Mouse (Mus musculus): ENCODE measurements around the gene Thumpd2. TPM values are rescaled to one million over a fixed set of nuclear protein-coding genes. Genes with fewer than 3 reads are reported as not detected.

Gene Thumpd2
- total and polyA plus RNA-seq, 3 experiments = 1.5 to 13.7 (median 8.4) TPM

DNA sequence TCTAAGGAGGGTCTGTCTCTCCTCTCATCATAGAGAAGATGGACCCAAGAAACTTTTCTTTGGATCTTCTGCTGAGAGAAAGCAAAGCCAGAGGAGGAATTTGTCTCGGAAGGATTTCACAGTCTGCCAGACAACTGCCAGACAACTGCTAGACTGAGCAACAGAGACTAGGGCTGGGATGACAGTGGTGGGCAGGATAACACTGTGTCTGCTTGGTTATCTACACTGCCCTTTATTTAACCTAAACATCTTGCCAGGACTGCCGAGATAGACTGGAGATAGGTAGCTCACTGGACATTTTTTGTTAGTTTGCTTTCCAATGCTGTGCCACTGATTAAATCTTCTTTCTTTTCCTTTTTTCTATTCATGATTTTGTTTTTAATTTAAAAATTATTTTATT is 23.2 kb downstream of the Thumpd2 start:
- ATAC-seq (ENCODE audit: extremely low read depth, insufficient number of reproducible peaks, low FRiP score, poor library complexity, severe bottlenecking) = no peak
- peaks cover 10% of the 10 kb centered on the region for H3K4me1 ChIP-seq (ENCODE audit: insufficient read depth, low read depth, low read length)
- H3K27me3 ChIP-seq (ENCODE audit: insufficient read depth, low read length) = no peaks in the 10 kb centered on the region
- no peak for DNase-seq (ENCODE audit: low spot score)
- no peaks in the 10 kb centered on the region for H3K9me3 ChIP-seq (replicated peaks)
- H3K36me3 ChIP-seq (replicated peaks) = peaks cover 89% of the 10 kb centered on the region
- no peak overlapping the region for H3K4me3 ChIP-seq (ENCODE audit: low read depth, low read length)
- TF ChIP-seq TAL1 (conservative IDR thresholded peaks at IDR 0.05; ENCODE audit: low read depth, low read length) (no peak), POLR2AphosphoS5 (IDR thresholded peaks at IDR 0.05; ENCODE audit: insufficient replicate concordance, low read depth, low read length) (no peak), GATA2 (IDR thresholded peaks at IDR 0.05; ENCODE audit: borderline replicate concordance, low read depth, low read length) (no peak)

DNA sequence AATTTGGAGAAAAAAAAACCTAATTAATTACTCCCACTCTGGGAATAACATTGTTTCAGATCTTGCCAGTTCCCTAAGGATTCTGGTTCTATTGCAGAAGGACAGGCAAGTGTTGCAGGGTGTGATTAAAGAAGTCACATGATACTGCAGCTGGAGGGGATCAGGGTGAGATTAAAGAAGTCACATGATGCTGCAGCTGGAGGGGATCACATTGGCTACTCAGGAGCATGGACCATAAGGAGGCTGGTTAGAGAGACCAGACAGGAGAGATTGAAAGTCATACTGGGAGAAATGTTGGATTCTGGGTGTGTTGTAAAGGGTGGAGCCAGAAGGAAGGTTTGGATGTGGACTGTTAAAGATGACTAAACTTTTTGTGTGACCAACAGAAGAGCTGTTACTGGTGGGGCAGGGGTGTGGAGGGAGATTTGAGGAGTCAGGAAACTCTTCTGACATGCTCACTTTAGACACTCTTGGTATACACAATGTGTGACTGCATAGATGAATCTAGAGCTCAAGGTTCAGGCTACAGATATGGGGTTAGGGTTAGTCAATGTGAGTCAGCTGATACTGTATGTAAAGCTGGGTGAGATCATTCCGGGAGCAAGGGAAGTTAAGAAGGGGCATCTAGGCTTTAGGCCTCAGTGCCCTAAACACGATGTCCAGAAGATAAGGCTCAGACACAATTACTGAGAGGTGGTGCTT is 26.0 kb downstream of the Thumpd2 start:
- ATAC-seq (ENCODE audit: extremely low read depth, insufficient number of reproducible peaks, low FRiP score, poor library complexity, severe bottlenecking) (peak; percentile 36), DNase-seq (ENCODE audit: low spot score) (no peak)
- H3K36me3 ChIP-seq (replicated peaks) = peaks cover 87% of the 10 kb centered on the region
- no peaks in the 10 kb centered on the region for H3K9me3 ChIP-seq (replicated peaks)
- TF ChIP-seq POLR2AphosphoS5 (IDR thresholded peaks at IDR 0.05; ENCODE audit: insufficient replicate concordance, low read depth, low read length) = no peak
- TF ChIP-seq TAL1 (conservative IDR thresholded peaks at IDR 0.05; ENCODE audit: low read depth, low read length) = no peak
- no peak for TF ChIP-seq GATA2 (IDR thresholded peaks at IDR 0.05; ENCODE audit: borderline replicate concordance, low read depth, low read length)
- TF ChIP-seq CTCF (IDR thresholded peaks at IDR 0.05; ENCODE audit: low read depth, low read length) = no peak
- no peak for TF ChIP-seq GATA1 (IDR thresholded peaks at IDR 0.05; ENCODE audit: borderline replicate concordance, low read length)
- no peak overlapping the region for H3K4me3 ChIP-seq (ENCODE audit: low read depth, low read length)
- peaks cover 12% of the 10 kb centered on the region; the same call in 1 of the 2 replicates for H3K4me1 ChIP-seq (ENCODE audit: insufficient read depth, low read depth, low read length)
- no peaks in the 10 kb centered on the region for H3K27me3 ChIP-seq (ENCODE audit: insufficient read depth, low read length)

DNA sequence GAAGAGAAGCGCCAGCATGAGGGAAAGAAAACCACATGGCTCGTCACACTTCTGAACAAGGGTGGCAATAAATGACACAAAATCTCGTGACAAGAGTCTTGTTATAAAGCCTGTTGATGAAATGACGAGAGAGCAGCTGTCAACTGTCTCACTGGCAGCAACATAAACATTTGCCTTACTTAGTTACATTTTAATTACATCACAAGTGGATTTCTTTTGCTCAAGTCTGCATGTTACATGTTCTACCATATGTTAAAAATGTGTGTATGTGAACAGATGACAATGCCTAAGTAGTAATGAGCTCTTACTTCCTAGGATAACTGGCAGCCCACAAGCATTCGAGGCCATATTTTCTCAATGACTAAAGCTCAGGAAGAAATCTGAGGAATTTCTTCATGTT is 29.5 kb downstream of the Thumpd2 start:
- no peak for TF ChIP-seq TAL1 (conservative IDR thresholded peaks at IDR 0.05; ENCODE audit: low read depth, low read length)
- no peak for TF ChIP-seq GATA1 (IDR thresholded peaks at IDR 0.05; ENCODE audit: borderline replicate concordance, low read length)
- no peak for TF ChIP-seq POLR2AphosphoS5 (IDR thresholded peaks at IDR 0.05; ENCODE audit: insufficient replicate concordance, low read depth, low read length)
- no peak for TF ChIP-seq CTCF (IDR thresholded peaks at IDR 0.05; ENCODE audit: low read depth, low read length)
- no peak for TF ChIP-seq GATA2 (IDR thresholded peaks at IDR 0.05; ENCODE audit: borderline replicate concordance, low read depth, low read length)
- no peak overlapping the region for H3K4me3 ChIP-seq (ENCODE audit: low read depth, low read length)
- peaks cover 71% of the 10 kb centered on the region for H3K36me3 ChIP-seq (replicated peaks)
- H3K4me1 ChIP-seq (ENCODE audit: insufficient read depth, low read depth, low read length) = peaks cover 38% of the 10 kb centered on the region
- no peak for DNase-seq (ENCODE audit: low spot score)
- H3K9me3 ChIP-seq (replicated peaks) = peaks cover 2% of the 10 kb centered on the region; the same call in 1 of the 2 replicates
- no peak for ATAC-seq (ENCODE audit: extremely low read depth, insufficient number of reproducible peaks, low FRiP score, poor library complexity, severe bottlenecking)
- no peaks in the 10 kb centered on the region for H3K27me3 ChIP-seq (ENCODE audit: insufficient read depth, low read length)

DNA sequence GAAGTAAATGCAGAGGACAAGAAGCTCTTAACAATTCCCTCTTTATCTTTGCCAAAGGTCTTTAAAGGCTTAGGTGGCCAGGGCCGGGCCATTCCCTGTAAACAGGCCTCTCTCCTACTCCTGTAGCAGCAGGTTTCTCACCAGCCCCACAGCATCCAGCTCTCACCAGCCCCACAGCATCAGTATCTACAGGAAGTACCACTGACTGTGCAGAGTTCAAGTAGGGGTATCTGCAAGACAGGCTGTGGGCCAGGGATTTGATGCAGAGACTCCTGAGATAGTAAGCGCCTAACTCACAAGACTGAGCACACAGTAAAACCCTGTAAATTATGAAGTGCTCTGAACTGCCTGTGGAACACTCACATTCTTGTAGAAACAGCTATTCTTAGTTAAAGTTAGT is 31.9 kb downstream of the Thumpd2 start:
- TF ChIP-seq CTCF (IDR thresholded peaks at IDR 0.05; ENCODE audit: low read depth, low read length) = no peak
- no peak for TF ChIP-seq GATA1 (IDR thresholded peaks at IDR 0.05; ENCODE audit: borderline replicate concordance, low read length)
- no peak for TF ChIP-seq POLR2AphosphoS5 (IDR thresholded peaks at IDR 0.05; ENCODE audit: insufficient replicate concordance, low read depth, low read length)
- TF ChIP-seq GATA2 (IDR thresholded peaks at IDR 0.05; ENCODE audit: borderline replicate concordance, low read depth, low read length) = no peak
- TF ChIP-seq TAL1 (conservative IDR thresholded peaks at IDR 0.05; ENCODE audit: low read depth, low read length) = no peak
- ATAC-seq (ENCODE audit: extremely low read depth, insufficient number of reproducible peaks, low FRiP score, poor library complexity, severe bottlenecking) = peak; percentile 31
- no peak for DNase-seq (ENCODE audit: low spot score)
- Histone ChIP-seq H3K9me3 (replicated peaks) (peaks cover 2% of the 10 kb centered on the region; the same call in 1 of the 2 replicates), H3K4me3 (ENCODE audit: low read depth, low read length) (no peak overlapping the region; the same call in 1 of the 2 replicates), H3K27me3 (ENCODE audit: insufficient read depth, low read length) (no peaks in the 10 kb centered on the region), H3K36me3 (replicated peaks) (peaks cover 71% of the 10 kb centered on the region), H3K4me1 (ENCODE audit: insufficient read depth, low read depth, low read length) (peaks cover 36% of the 10 kb centered on the region)

DNA sequence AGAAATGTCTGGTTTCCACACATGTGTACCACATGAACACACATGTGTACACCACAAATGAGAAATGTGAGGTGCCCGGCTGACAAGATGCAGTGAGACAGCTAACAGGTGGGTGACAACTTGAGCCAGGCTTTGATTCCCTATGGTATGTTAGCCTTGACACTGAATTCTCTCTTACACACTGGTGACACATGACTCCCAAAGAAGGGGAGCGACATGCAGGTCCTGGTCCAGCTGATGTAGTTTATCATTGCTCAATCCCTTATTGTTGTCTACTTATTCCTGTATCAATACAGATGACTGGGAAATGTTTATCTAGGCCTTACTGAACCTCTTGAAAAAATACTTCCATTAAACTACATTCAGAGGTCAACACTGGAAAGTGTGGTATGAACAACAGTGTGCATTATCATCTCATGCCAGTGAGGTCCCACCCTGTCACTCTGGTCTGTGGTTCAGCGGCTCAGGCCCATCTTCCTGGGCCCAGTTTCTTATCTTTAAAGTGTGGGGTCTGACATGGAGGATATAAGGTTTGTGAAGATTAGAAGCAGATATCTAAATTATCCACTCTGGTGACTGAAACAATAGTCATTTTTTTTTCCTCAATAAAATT is 32.9 kb downstream of the Thumpd2 start:
- peak; percentile 23 for DNase-seq (ENCODE audit: low spot score)
- peaks cover 73% of the 10 kb centered on the region for H3K36me3 ChIP-seq (replicated peaks)

DNA sequence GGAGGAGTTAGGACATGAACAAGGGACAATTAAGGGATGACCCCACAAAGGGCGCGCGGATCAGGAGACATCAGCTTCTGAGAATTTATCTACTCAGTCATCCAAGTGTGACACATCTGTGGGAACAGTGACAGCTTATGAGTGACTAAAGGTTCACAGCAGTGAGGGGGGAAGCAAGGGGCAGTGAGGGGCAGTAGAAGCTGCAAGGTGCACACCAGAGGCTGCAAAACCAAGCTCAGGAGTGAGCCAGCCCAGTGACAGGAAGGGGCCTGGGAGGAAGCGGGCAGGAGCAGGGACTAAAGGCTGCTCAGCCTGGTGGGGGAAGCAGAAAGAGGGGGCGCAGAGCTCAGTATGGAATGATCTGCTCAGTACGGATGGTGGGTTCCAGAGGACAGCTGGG is 37.6 kb downstream of the Thumpd2 start:
- no peak for DNase-seq (ENCODE audit: low spot score)
- no peak for TF ChIP-seq CTCF (IDR thresholded peaks at IDR 0.05; ENCODE audit: low read depth, low read length)
- TF ChIP-seq GATA1 (IDR thresholded peaks at IDR 0.05; ENCODE audit: borderline replicate concordance, low read length) = no peak
- no peak for TF ChIP-seq GATA2 (IDR thresholded peaks at IDR 0.05; ENCODE audit: borderline replicate concordance, low read depth, low read length)
- TF ChIP-seq POLR2AphosphoS5 (IDR thresholded peaks at IDR 0.05; ENCODE audit: insufficient replicate concordance, low read depth, low read length) = no peak
- no peak for TF ChIP-seq TAL1 (conservative IDR thresholded peaks at IDR 0.05; ENCODE audit: low read depth, low read length)
- H3K4me1 ChIP-seq (ENCODE audit: insufficient read depth, low read depth, low read length) = peaks cover 23% of the 10 kb centered on the region
- H3K9me3 ChIP-seq (replicated peaks) = peaks cover 2% of the 10 kb centered on the region; the same call in 1 of the 2 replicates
- ATAC-seq (ENCODE audit: extremely low read depth, insufficient number of reproducible peaks, low FRiP score, poor library complexity, severe bottlenecking) = no peak
- H3K4me3 ChIP-seq (ENCODE audit: low read depth, low read length) = no peak overlapping the region
- H3K36me3 ChIP-seq (replicated peaks) = peaks cover 79% of the 10 kb centered on the region
- H3K27me3 ChIP-seq (ENCODE audit: insufficient read depth, low read length) = no peaks in the 10 kb centered on the region

More for the DNA sequence above, 32.9 kb downstream of the Thumpd2 start:
- peak; percentile 93 for ATAC-seq (ENCODE audit: extremely low read depth, insufficient number of reproducible peaks, low FRiP score, poor library complexity, severe bottlenecking)
- TF ChIP-seq GATA2 (IDR thresholded peaks at IDR 0.05; ENCODE audit: borderline replicate concordance, low read depth, low read length) (no peak), GATA1 (IDR thresholded peaks at IDR 0.05; ENCODE audit: borderline replicate concordance, low read length) (no peak), CTCF (IDR thresholded peaks at IDR 0.05; ENCODE audit: low read depth, low read length) (no peak), TAL1 (conservative IDR thresholded peaks at IDR 0.05; ENCODE audit: low read depth, low read length) (peak; percentile 72), POLR2AphosphoS5 (IDR thresholded peaks at IDR 0.05; ENCODE audit: insufficient replicate concordance, low read depth, low read length) (no peak)
- peaks cover 2% of the 10 kb centered on the region; the same call in 1 of the 2 replicates for H3K9me3 ChIP-seq (replicated peaks)
- H3K27me3 ChIP-seq (ENCODE audit: insufficient read depth, low read length) = no peaks in the 10 kb centered on the region
- H3K4me3 ChIP-seq (ENCODE audit: low read depth, low read length) = no peak overlapping the region; the same call in 1 of the 2 replicates
- H3K4me1 ChIP-seq (ENCODE audit: insufficient read depth, low read depth, low read length) = peaks cover 36% of the 10 kb centered on the region
